Mouse (Mus musculus) ES-E14 (cell line): ENCODE measurements around the gene Hfe2. TPM values are rescaled to one million over a fixed set of nuclear protein-coding genes. Genes with fewer than 3 reads are reported as not detected.

Source experiments
- DNase-seq: peaks from one replicate; pipeline ENCODE4 v3.0.0-alpha.2; 2013; ENCODE audit warnings: low read depth, low spot score
- H3K27ac ChIP-seq: 2 replicates; pipeline ENCODE4 v1.5.1; 2012; ENCODE audit warnings: low read depth, mild to moderate bottlenecking, low read length, moderate library complexity, mixed read lengths; ENCODE audit not compliant: poor library complexity, insufficient read depth, severe bottlenecking
- H3K36me3 ChIP-seq: 2 replicates; pipeline ENCODE4 v1.6.1; 2012; ENCODE audit warnings: mild to moderate bottlenecking, low read length, moderate library complexity, mixed read lengths; ENCODE audit not compliant: control insufficient read depth, poor library complexity, insufficient read depth, severe bottlenecking
- H3K4me1 ChIP-seq, 2 experiments: fragments of 150-350 bp in 1 of 2; sonication (generic) in 1 of 2; 2 replicates each; pipeline ENCODE4 v1.6.1; 2012; ENCODE audit warnings: low read length in 2 of 2, mild to moderate bottlenecking in 1 of 2, mixed read lengths in 1 of 2; ENCODE audit not compliant: control insufficient read depth in 2 of 2, insufficient read depth in 2 of 2, poor library complexity in 1 of 2
- H3K4me3 ChIP-seq, 2 experiments: fragments of 150-350 bp in 1 of 2; sonication (generic) in 1 of 2; 2 replicates each; pipeline ENCODE4 v1.5.1; 2012; ENCODE audit warnings: low read length in 2 of 2, low read depth in 1 of 2, mild to moderate bottlenecking in 1 of 2, mixed read lengths in 1 of 2; ENCODE audit not compliant: insufficient read depth in 1 of 2, poor library complexity in 1 of 2, severe bottlenecking in 1 of 2
- H3K9ac ChIP-seq: 2 replicates; pipeline ENCODE4 v1.6.1; 2012; ENCODE audit warnings: low read depth, mild to moderate bottlenecking, low read length, mixed read lengths; ENCODE audit not compliant: poor library complexity, insufficient read depth, severe bottlenecking
- H3K9me3 ChIP-seq: fragments of 150-350 bp; sonication (generic); 2 replicates; pipeline ENCODE4 v1.6.1; 2012; ENCODE audit warnings: low read depth, mild to moderate bottlenecking, low read length; ENCODE audit not compliant: control insufficient read depth, insufficient read depth
- CHD2 ChIP-seq: IDR thresholded peaks from 2 replicates; pipeline ENCODE4 v1.6.1; 2014; ENCODE audit warnings: mild to moderate bottlenecking, low read depth, low read length, inconsistent platforms
- HCFC1 ChIP-seq: IDR thresholded peaks from 2 replicates; pipeline ENCODE4 v1.6.1; 2012; ENCODE audit warnings: low read length, inconsistent platforms, borderline replicate concordance; ENCODE audit not compliant: insufficient read depth
- MAFK ChIP-seq: IDR thresholded peaks from 2 replicates; pipeline ENCODE4 v1.6.1; 2014; ENCODE audit warnings: mild to moderate bottlenecking, low read depth, low read length, inconsistent platforms; ENCODE audit not compliant: insufficient read depth
- ZC3H11A ChIP-seq: IDR thresholded peaks from 2 replicates; pipeline ENCODE4 v1.6.1; 2012; ENCODE audit warnings: low read depth, mild to moderate bottlenecking, inconsistent platforms, low read length, borderline replicate concordance
- ZNF384 ChIP-seq: IDR thresholded peaks from 2 replicates; pipeline ENCODE4 v1.6.1; 2012; ENCODE audit warnings: low read depth, low read length, inconsistent platforms
- in situ Hi-C, 2 experiments: fragments of 600-800 bp; cut with MboI; formaldehyde crosslinking; loops; one replicate each; pipeline ENCODE4 v1.15.1; 2025; ENCODE audit warnings: low sequenced_read_pairs in 2 of 2, inconsistent platforms in 1 of 2; ENCODE audit not compliant: unreplicated experiment in 2 of 2
- total RNA-seq: library from RNA; depleted of rRNA; stranded (reverse); fragments of 300-350 nt; gene quantifications from 2 replicates; pipeline ENCODE4 v1.2.3, GENCODE M21; 2012; rRNA removed

Hfe2 gene
- total RNA-seq, result 1.0 and 1.2 TPM in 2 replicates

DNA sequence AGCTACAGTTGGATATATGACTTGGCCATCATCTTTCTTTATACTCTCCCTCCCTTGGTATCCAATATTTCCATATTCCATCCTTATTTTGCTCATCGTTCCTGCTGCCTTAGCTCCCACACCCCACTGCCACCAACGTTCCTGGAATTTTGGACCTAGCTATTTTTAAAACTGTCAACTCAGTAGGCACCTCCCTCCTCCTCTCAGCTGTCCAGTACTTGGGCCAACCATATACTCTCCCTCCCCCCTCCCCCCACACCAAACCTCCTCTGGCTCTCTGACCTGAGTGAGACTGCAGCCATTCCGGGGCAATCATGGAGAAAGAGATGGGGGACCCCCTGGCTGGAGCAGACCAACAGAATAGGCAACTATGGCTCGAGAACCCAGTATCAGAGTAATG is at the start of gene Hfe2:
Gene Hfe2 (plus strand): TSS at position 259 of the 400 bp plus-strand sequence.
- H3K27ac ChIP-seq, result no peak within 1 kb of the TSS
- no peak within 1 kb of the TSS for H3K9ac ChIP-seq
- no peak within 1 kb of the TSS for H3K4me3 ChIP-seq
- peaks cover 0 to 17% of the 10 kb centered on the region in 2 experiments; a peak in 3 of 4 replicates for H3K4me1 ChIP-seq
- TF ChIP-seq CHD2, result no peak
- no peak for TF ChIP-seq HCFC1
- TF ChIP-seq ZNF384, result no peak
- no peak for DNase-seq
- in situ Hi-C loops, result no loop called here
- H3K36me3 ChIP-seq, result no peaks in the 10 kb centered on the region
- H3K9me3 ChIP-seq, result no peaks in the 10 kb centered on the region

DNA sequence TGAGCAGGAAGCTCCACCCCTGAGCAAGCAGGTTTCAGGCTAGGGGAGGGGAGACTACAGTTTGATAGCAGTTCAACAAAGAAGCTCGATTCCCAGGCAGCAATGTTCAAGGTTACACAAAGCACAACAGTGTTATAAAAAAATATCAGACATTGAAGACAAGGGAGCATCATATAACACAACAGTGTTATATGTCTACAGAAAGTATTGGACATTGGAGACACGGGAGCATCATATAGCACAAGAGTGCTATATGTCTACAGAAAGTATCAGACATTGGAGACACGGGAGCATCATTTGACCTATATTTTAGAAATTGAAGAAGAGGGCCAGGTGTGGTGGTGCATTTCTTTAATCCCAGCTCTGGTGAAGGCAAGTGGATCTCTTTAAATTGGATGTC is 47.9 kb upstream of the Hfe2 start:
- no peak for TF ChIP-seq ZC3H11A
- TF ChIP-seq ZNF384, result no peak
- no peak for TF ChIP-seq MAFK
- TF ChIP-seq HCFC1, result no peak
- TF ChIP-seq CHD2, result no peak
- no peak overlapping the region for H3K27ac ChIP-seq
- no peaks in the 10 kb centered on the region for H3K9me3 ChIP-seq
- peaks cover 0 to 16% of the 10 kb centered on the region in 2 experiments; a peak in 2 of 4 replicates for H3K4me1 ChIP-seq
- H3K4me3 ChIP-seq, result no peak overlapping the region
- no peak overlapping the region for H3K9ac ChIP-seq
- no peak for DNase-seq
- in situ Hi-C loops, result no loop called here
- H3K36me3 ChIP-seq, result no peaks in the 10 kb centered on the region

DNA sequence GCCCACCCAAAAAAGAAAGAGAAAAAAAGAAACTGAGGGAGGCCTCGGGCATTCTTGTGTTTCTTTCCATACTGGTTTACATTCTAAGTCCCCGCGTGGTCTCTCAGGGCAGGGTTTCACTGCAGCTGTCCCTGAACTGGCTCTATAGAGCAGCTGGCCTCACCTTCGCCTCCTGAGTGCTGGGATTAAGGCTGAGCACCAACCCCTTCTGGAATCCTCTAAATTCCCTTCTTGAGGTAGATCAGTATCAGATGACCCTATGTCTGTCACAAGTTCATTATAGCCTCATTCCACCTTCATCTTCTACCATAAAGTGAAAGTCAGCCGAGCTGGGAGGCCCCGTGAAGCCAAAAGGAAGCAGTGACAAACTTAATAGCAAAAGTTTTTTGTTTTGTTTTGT is 47.4 kb upstream of the Hfe2 start:
- no peak for DNase-seq
- H3K27ac ChIP-seq, result no peak overlapping the region
- H3K9ac ChIP-seq, result no peak overlapping the region
- H3K4me1 ChIP-seq, result peaks cover 0 to 16% of the 10 kb centered on the region in 2 experiments; a peak in 2 of 4 replicates
- H3K36me3 ChIP-seq, result no peaks in the 10 kb centered on the region
- TF ChIP-seq CHD2 (no peak), ZNF384 (no peak), ZC3H11A (no peak), HCFC1 (no peak), MAFK (no peak)
- no peak overlapping the region for H3K4me3 ChIP-seq
- H3K9me3 ChIP-seq, result no peaks in the 10 kb centered on the region
- in situ Hi-C loops, result no loop called here

GRCm38 (mm10) chr3:96479249-96479648 is 45.7 kb upstream of the Hfe2 start:
- DNase-seq, result no peak

GRCm38 (mm10) chr3:96480684-96481270 is 44.2 kb upstream of the Hfe2 start:
- no peak for DNase-seq
- in situ Hi-C loops, result no loop called here
- H3K4me3 ChIP-seq, result no peak overlapping the region
- H3K4me1 ChIP-seq, result peaks cover 0 to 10% of the 10 kb centered on the region in 2 experiments; a peak in 1 of 4 replicates
- no peak overlapping the region for H3K9ac ChIP-seq
- no peak overlapping the region for H3K27ac ChIP-seq
- TF ChIP-seq HCFC1 (no peak), CHD2 (no peak), ZC3H11A (no peak), MAFK (no peak), ZNF384 (no peak)
- no peaks in the 10 kb centered on the region for H3K36me3 ChIP-seq
- no peaks in the 10 kb centered on the region for H3K9me3 ChIP-seq

More at GRCm38 (mm10) chr3:96479249-96479648, 45.7 kb upstream of the Hfe2 start:
- TF ChIP-seq HCFC1 (no peak), ZC3H11A (no peak), MAFK (no peak), ZNF384 (no peak), CHD2 (no peak)
- Histone ChIP-seq H3K4me1 (peaks cover 0 to 15% of the 10 kb centered on the region in 2 experiments; a peak in 2 of 4 replicates), H3K9me3 (no peaks in the 10 kb centered on the region), H3K27ac (no peak overlapping the region), H3K4me3 (no peak overlapping the region), H3K36me3 (no peaks in the 10 kb centered on the region), H3K9ac (no peak overlapping the region)
- in situ Hi-C loops, result no loop called here
